8 mouse cellular contexts compared by ENCODE assay signal in the genomic region with DNA sequence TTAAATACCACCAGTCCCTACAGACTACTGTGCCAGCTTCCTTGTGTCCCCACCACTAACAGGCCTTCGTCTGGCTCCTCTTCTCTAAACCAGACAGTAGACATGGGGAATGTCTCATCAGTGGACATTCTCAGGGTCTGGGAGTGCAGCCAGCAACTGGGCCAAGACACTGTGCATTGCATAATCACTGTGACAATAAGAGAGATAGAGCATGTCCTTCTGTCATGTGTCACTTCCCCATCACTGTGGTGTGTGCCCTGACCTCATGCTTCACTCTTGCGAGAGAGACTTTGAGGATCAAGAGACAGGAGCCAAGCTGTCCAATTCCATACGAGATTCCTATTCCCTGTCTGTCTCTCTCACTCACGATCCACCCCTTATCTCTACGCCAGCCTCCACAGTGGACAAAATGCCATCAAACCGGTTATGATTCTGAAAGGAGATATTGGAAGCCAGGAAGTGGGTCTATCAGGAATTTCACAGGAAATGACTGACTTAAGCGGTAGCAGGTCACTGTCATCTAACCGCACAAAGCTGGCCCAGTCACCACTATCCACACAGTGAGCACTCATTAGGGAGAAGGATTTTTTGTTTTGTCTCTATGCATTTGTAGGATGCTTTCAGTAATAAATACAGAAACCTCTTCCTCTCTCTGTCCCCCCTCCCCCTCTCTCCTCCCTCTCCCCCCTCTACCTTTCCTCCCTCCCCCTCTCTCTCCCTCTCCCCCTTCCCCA.
DNase-seq lines count a peak whose midpoint lies in the region; ATAC-seq and TF ChIP-seq lines count a peak whose summit lies in the region.

No protein-coding gene starts in this region.

- DNase-seq in right cerebral cortex, postnatal 10 days (ENCODE audit: low spot score in 2 of 2): peak; percentile 44 to 51
- DNase-seq in right cerebral cortex, postnatal 4 days: no peak
- no peak for DNase-seq in gastrocnemius, adult 8-10 months (ENCODE audit: low spot score in 2 of 2)
- no peak for DNase-seq in layer of hippocampus, adult 18-20 months (ENCODE audit: low spot score in 2 of 2)
- DNase-seq in left cerebral cortex, adult 8-10 months (ENCODE audit: low spot score in 2 of 2): no peak

- no peak overlapping the region for H3K9ac ChIP-seq in liver, embryonic 12.5 days

- H3K27me3 ChIP-seq in liver, embryonic 12.5 days (replicated peaks): peaks cover 67% of the 10 kb centered on the region
- H3K27me3 ChIP-seq in small intestine, adult 2 months (ENCODE audit: control insufficient read depth, insufficient read depth, low read length): no peaks in the 10 kb centered on the region

- no peak for ATAC-seq in liver, embryonic 12.5 days

- no peak for TF ChIP-seq CTCF in small intestine, adult 2 months (IDR thresholded peaks at IDR 0.05; ENCODE audit: extremely low read depth, insufficient read length, insufficient replicate concordance, low read depth, low read length)

- peaks cover 5% of the 10 kb centered on the region; the same call in 1 of the 2 replicates for H3K4me1 ChIP-seq in brown adipose tissue, adult 24 weeks (ENCODE audit: control insufficient read depth, insufficient read depth, insufficient read length, low read length)
- H3K4me1 ChIP-seq in liver, embryonic 12.5 days: peaks cover 32% of the 10 kb centered on the region
- peaks cover 12% of the 10 kb centered on the region for H3K4me1 ChIP-seq in small intestine, adult 2 months (ENCODE audit: control insufficient read depth, insufficient read depth, insufficient read length, low read length)

- no peaks in the 10 kb centered on the region for H3K36me3 ChIP-seq in liver, embryonic 12.5 days
- H3K36me3 ChIP-seq in small intestine, adult 2 months (ENCODE audit: control insufficient read depth, insufficient read depth, low read length): no peaks in the 10 kb centered on the region

- H3K4me2 ChIP-seq in liver, embryonic 12.5 days: 0 out of 2 replicates have a peak overlapping the region, but pooled peaks have one; percentile 6

- H3K4me3 ChIP-seq in brown adipose tissue, adult 24 weeks (ENCODE audit: insufficient read depth, low read depth, low read length): no peak overlapping the region
- H3K4me3 ChIP-seq in liver, embryonic 12.5 days: no peak overlapping the region
- no peak overlapping the region for H3K4me3 ChIP-seq in small intestine, adult 2 months (ENCODE audit: low read depth, low read length)

- no peaks in the 10 kb centered on the region for H3K9me3 ChIP-seq in liver, embryonic 12.5 days (replicated peaks)

- H3K27ac ChIP-seq in brown adipose tissue, adult 24 weeks (replicated peaks; ENCODE audit: low read depth, low read length): 0 out of 2 replicates have a peak overlapping the region, but pooled peaks have one; percentile 27
- no peak overlapping the region for H3K27ac ChIP-seq in liver, embryonic 12.5 days
- peak overlapping the region; percentile 50 for H3K27ac ChIP-seq in small intestine, adult 2 months (ENCODE audit: insufficient read depth, low read depth, low read length)

- 14% methylated on average over 8 of the region's 8 CpGs for WGBS in liver, embryonic 12.5 days (ENCODE audit: insufficient replicate concordance)
- WGBS in small intestine, adult 2 months: 39% methylated on average over 8 of the region's 8 CpGs

- TF ChIP-seq POLR2A in small intestine, adult 2 months (IDR thresholded peaks at IDR 0.05; ENCODE audit: low read depth, low read length): no peak

Comparison
In these comparisons a context has a peak if more than half of its experiments do, and no peak if none do; other contexts are left out.
1. DNase-seq: peak in right cerebral cortex, postnatal 10 days (2 of 2); none in right cerebral cortex, postnatal 4 days (single experiment), gastrocnemius, adult 8-10 months (0 of 2), layer of hippocampus, adult 18-20 months (0 of 2) and left cerebral cortex, adult 8-10 months (0 of 2).